Mouse (Mus musculus): ENCODE results near the gene Rlf. TPM values are rescaled to one million over a fixed set of nuclear protein-coding genes. Genes with fewer than 3 reads are reported as not detected.

The Rlf gene
- polyA plus RNA-seq, 1 experiment from 2014 or later, result 24.6 TPM

DNA sequence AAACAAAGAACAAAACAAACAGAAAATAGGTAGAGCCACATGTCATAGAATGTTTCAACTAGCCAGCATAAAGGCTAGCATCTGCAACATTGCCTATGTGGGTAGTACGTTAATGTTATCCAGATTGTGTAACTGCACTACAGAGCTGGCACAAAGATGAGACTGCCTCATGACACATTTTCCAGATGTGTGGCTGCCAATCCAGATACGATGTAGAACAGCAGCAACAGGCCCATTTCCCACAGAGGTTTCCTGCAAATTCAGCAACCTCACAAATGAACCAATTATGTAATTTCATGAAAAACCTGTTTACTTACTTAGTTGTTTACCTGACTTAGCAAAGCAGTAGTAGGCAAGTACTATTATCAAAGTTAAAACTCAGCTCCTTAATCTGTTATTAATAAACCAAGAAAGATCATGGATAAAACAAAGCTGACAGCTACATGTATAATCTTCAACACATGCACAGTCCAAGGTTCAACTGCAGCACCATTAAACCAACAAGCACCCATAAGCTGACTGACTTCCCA lies 51.3 kb downstream of the Rlf start:
- Histone ChIP-seq H3K36me3 (ENCODE audit: insufficient read depth) (peaks cover 42% of the 10 kb centered on the region), H3K4me3 (ENCODE audit: low read depth, low read length) (no peak overlapping the region), H3K4me1 (ENCODE audit: insufficient read depth) (no peaks in the 10 kb centered on the region), H3K4me2 (no peak overlapping the region), H3K27me3 (ENCODE audit: insufficient read depth, low read length) (no peaks in the 10 kb centered on the region), H3K9me3 (ENCODE audit: low read depth, low read length) (0 out of 2 replicates have a peak, but pooled peaks cover 4% of the 10 kb centered on the region), H3K9ac (no peak overlapping the region), H3K27ac (ENCODE audit: low read depth) (no peak overlapping the region)
- TF ChIP-seq CTCF (IDR thresholded peaks at IDR 0.05; ENCODE audit: low read depth), result no peak
- DNase-seq, result no peak
- 96% methylated on average over 2 of the region's 2 CpGs for WGBS
- ATAC-seq (ENCODE audit: insufficient read depth), result no peak

DNA sequence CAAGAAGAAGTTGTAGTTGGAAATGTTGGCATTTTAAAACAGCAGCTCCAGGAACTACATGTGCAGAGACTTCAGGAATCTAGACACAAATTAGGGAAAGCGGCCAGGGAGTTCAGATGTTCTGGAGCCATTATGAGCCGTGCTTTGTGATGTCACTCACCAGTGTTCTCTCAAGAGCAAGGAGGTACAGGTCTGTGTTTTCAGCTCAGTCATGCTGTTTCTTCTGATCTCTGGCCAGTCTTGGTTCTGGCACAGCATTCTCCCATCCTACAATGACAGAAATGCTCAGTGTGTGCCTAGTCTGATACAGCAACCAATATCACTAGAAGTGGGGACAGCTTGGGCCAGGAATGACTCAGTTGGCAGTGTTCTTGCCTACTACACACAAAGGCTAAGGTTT lies 105.8 kb downstream of the Rlf start, which contains the start of gene Tmco2:
Gene Tmco2, minus strand, starts transcription at position 101 of the 400 bp plus-strand sequence.
- Histone ChIP-seq H3K4me2 (no peak within 1 kb of the TSS), H3K36me3 (ENCODE audit: insufficient read depth) (no peaks in the 10 kb centered on the region), H3K4me3 (ENCODE audit: low read depth, low read length) (no peak within 1 kb of the TSS), H3K9me3 (ENCODE audit: low read depth, low read length) (no peaks in the 10 kb centered on the region), H3K4me1 (ENCODE audit: insufficient read depth) (no peaks in the 10 kb centered on the region), H3K27me3 (ENCODE audit: insufficient read depth, low read length) (no peaks in the 10 kb centered on the region), H3K9ac (no peak within 1 kb of the TSS), H3K27ac (ENCODE audit: low read depth) (no peak within 1 kb of the TSS)
- 80% methylated on average over 2 of the region's 2 CpGs for WGBS
- no peak for DNase-seq
- ATAC-seq (ENCODE audit: insufficient read depth), result no peak
- no peak for TF ChIP-seq CTCF (IDR thresholded peaks at IDR 0.05; ENCODE audit: low read depth)

DNA sequence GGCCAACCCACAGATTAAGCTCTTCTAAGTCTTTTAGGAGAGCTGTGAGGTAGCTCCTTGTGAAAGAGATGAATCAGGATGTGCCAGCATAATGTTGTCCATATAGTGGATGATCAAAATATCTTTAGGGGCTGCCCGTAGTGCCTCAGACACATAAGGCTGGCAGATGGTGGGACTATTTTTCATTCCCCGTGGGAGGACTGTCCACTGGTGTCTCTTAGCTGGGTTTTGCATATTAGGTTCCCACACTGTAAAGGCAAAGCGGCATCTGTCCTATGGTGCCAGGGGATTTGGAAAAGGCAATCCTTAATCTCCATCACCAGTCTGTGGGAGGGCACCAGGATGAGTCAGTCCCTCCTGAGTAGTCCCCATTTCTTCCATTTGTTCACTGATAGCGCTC lies 111.6 kb downstream of the Rlf start:
- Histone ChIP-seq H3K27me3 (ENCODE audit: insufficient read depth, low read length) (no peaks in the 10 kb centered on the region), H3K9me3 (ENCODE audit: low read depth, low read length) (no peaks in the 10 kb centered on the region), H3K36me3 (ENCODE audit: insufficient read depth) (no peaks in the 10 kb centered on the region), H3K27ac (ENCODE audit: low read depth) (no peak overlapping the region), H3K4me3 (ENCODE audit: low read depth, low read length) (no peak overlapping the region), H3K9ac (no peak overlapping the region), H3K4me1 (ENCODE audit: insufficient read depth) (no peaks in the 10 kb centered on the region), H3K4me2 (no peak overlapping the region)
- no peak for TF ChIP-seq CTCF (IDR thresholded peaks at IDR 0.05; ENCODE audit: low read depth)
- no peak for DNase-seq
- WGBS, result 80% methylated on average over 4 of the region's 4 CpGs
- ATAC-seq (ENCODE audit: insufficient read depth), result no peak

DNA sequence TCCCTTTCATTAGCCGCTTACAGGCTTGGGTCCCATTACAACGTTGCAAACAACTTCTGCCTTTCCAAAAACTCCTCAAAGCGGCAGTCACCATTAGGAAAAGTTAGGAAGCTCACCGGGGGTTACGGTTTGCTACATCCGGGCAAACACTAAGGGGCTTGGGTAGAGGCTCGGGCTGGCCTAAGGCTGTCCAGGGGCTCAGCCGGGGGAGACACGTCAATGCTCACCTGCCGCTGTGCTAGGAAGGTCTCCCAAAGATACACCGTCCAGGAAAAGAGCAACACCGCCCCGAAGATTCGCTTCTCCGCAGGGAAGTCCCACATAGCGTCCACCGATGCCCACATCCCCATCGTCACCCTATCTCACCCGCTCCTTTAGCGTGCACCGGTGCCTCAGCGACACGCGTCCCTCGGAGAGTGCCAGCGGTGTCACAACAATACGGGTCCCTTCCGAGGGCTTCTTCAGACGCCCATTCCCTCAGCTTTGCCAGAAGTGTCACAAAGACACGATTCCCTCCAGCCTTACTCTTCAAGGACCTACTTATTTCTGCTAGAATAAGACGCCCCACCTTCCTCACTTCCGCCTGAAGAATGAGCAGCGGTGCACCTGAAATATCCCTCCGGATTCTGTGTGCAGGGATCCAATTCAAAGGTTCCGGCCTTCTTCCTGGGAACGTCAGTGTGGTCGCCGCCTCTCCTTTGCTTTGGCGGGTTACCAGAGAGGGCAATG lies 117.1 kb downstream of the Rlf start, which contains the start of gene Zmpste24:
Gene Zmpste24, minus strand, starts transcription at position 592 of the 729 bp plus-strand sequence.
- peak within 1 kb of the TSS; percentile 79 for H3K4me3 ChIP-seq (ENCODE audit: low read depth, low read length)
- no peak for TF ChIP-seq CTCF (IDR thresholded peaks at IDR 0.05; ENCODE audit: low read depth)
- peak within 1 kb of the TSS; percentile 78 for H3K9ac ChIP-seq
- under 1% methylated on average over 39 of the region's 39 CpGs for WGBS
- peak within 1 kb of the TSS; percentile 74 for H3K4me2 ChIP-seq
- H3K4me1 ChIP-seq (ENCODE audit: insufficient read depth), result peaks cover 5% of the 10 kb centered on the region; the same call in 1 of the 2 replicates
- H3K36me3 ChIP-seq (ENCODE audit: insufficient read depth), result peaks cover 22% of the 10 kb centered on the region
- no peaks in the 10 kb centered on the region for H3K27me3 ChIP-seq (ENCODE audit: insufficient read depth, low read length)
- DNase-seq (peak; percentile 96), ATAC-seq (ENCODE audit: insufficient read depth) (peak; percentile 93)
- H3K27ac ChIP-seq (ENCODE audit: low read depth), result no peak within 1 kb of the TSS
- H3K9me3 ChIP-seq (ENCODE audit: low read depth, low read length), result no peaks in the 10 kb centered on the region

Other genes starting within 250 kb of the Rlf start
- gene Smap2, start 197.8 kb downstream of the Rlf start, polyA plus RNA-seq (2014; fragmentation: Nextera tagmentation; extraction: Ambion mirVana), result 19.2 and 19.7 TPM in 2 replicates
- gene Col9a2, start 175.7 kb downstream of the Rlf start, polyA plus RNA-seq (2014; fragmentation: Nextera tagmentation; extraction: Ambion mirVana), result 8.2 and 9.3 TPM in 2 replicates
- 27.1 and 29.2 TPM in 2 replicates for gene Zmpste24, start 116.8 kb downstream of the Rlf start, polyA plus RNA-seq (2014; fragmentation: Nextera tagmentation; extraction: Ambion mirVana)
- not detected in 2 replicates for gene Tmco2, start 105.9 kb downstream of the Rlf start, polyA plus RNA-seq (2014; fragmentation: Nextera tagmentation; extraction: Ambion mirVana)
- not detected in 2 replicates for gene Gm12888, start 109.8 kb upstream of the Rlf start, polyA plus RNA-seq (2014; fragmentation: Nextera tagmentation; extraction: Ambion mirVana)
- not detected in 2 replicates for gene Gm12886, start 208.0 kb upstream of the Rlf start, polyA plus RNA-seq (2014; fragmentation: Nextera tagmentation; extraction: Ambion mirVana)

All from lung, embryonic 14.5 days (tissue).